Mouse (Mus musculus) testis, adult 2 months (tissue): ENCODE measurements around the gene Mthfd2. TPM values are rescaled to one million over a fixed set of nuclear protein-coding genes. Genes with fewer than 3 reads are reported as not detected.

Experiments
- H3K27ac ChIP-seq: fragments of 200-500 bp; 2 replicates; pipeline ENCODE4 v1.5.1; 2012; ENCODE audit warnings: low read depth, low read length; ENCODE audit not compliant: control insufficient read depth, insufficient read depth
- H3K27me3 ChIP-seq: fragments of 200-500 bp; 2 replicates; pipeline ENCODE4 v1.6.1; 2012; ENCODE audit warnings: mild to moderate bottlenecking, low read length, moderate library complexity; ENCODE audit not compliant: control insufficient read depth, insufficient read depth
- H3K36me3 ChIP-seq: fragments of 200-500 bp; 2 replicates; pipeline ENCODE4 v1.6.1; 2012; ENCODE audit warnings: mild to moderate bottlenecking, low read length; ENCODE audit not compliant: control insufficient read depth, insufficient read depth
- H3K4me1 ChIP-seq: fragments of 200-500 bp; 2 replicates; pipeline ENCODE4 v1.6.1; 2012; ENCODE audit warnings: low read length; ENCODE audit not compliant: control insufficient read depth, insufficient read depth
- H3K4me3 ChIP-seq: fragments of 200-500 bp; 2 replicates; pipeline ENCODE4 v1.5.1; 2012; ENCODE audit warnings: low read depth, mild to moderate bottlenecking, low read length, moderate library complexity, mixed read lengths; ENCODE audit not compliant: control insufficient read depth
- CTCF ChIP-seq: fragments of 200-500 bp; IDR thresholded peaks from 2 replicates; pipeline ENCODE4 v1.5.1; 2012; ENCODE audit warnings: low read depth, mild to moderate bottlenecking, inconsistent platforms, low read length, moderate library complexity; ENCODE audit not compliant: control insufficient read depth, insufficient read depth, insufficient replicate concordance
- POLR2A ChIP-seq: fragments of 200-500 bp; IDR thresholded peaks from 2 replicates; pipeline ENCODE4 v1.6.1; 2012; ENCODE audit warnings: low read depth, mild to moderate bottlenecking, inconsistent platforms, low read length, moderate library complexity; ENCODE audit not compliant: control insufficient read depth
- polyA plus RNA-seq: library from polyadenylated mRNA; depleted of rRNA; stranded (reverse); fragments of >200 nt; gene quantifications from 2 replicates; pipeline ENCODE4 v1.2.3, GENCODE M21; 2012

Mthfd2 gene
- polyA plus RNA-seq, 1 experiment = 13.9 TPM

DNA sequence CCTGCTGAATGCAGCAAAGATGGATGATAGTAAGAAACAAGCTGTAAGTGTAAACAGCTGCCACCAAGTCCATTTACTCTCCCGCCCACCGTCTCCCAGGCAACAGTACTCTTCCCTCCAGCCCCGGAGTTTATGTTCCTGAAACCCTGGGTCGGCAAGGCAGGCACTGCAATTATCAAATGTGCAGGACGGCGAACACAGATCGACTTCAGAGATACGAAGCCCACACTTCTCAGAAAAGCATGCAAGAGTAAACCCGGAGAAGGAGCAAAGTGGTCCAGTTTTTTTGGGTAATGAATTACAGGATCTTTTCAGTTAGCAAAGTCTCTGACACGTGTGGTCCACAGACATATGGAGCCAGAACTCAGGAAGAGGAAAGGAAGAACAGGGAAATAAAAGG lies 9.7 kb downstream of the Mthfd2 start:
- TF ChIP-seq POLR2A (no peak), CTCF (no peak)
- Histone ChIP-seq H3K27ac (peak overlapping the region; percentile 7), H3K36me3 (no peaks in the 10 kb centered on the region), H3K4me3 (no peak overlapping the region), H3K27me3 (no peaks in the 10 kb centered on the region), H3K4me1 (peaks cover 9% of the 10 kb centered on the region)

- Histone ChIP-seq H3K36me3 (no peaks in the 10 kb centered on the region), H3K4me3 (no peak overlapping the region), H3K27ac (no peak overlapping the region), H3K4me1 (peaks cover 9% of the 10 kb centered on the region), H3K27me3 (no peaks in the 10 kb centered on the region)
- no peak for TF ChIP-seq CTCF
- no peak for TF ChIP-seq POLR2A
These were observed 10.4 kb downstream of the Mthfd2 start for GRCm38 (mm10) chr6:83315293-83315692.

GRCm38 (mm10) chr6:83312514-83312913 lies 13.2 kb downstream of the Mthfd2 start:
- Histone ChIP-seq H3K27me3 (no peaks in the 10 kb centered on the region), H3K4me1 (peaks cover 6% of the 10 kb centered on the region), H3K36me3 (no peaks in the 10 kb centered on the region), H3K4me3 (no peak overlapping the region), H3K27ac (no peak overlapping the region)
- TF ChIP-seq CTCF (no peak), POLR2A (no peak)

- no peak for TF ChIP-seq CTCF
- TF ChIP-seq POLR2A = no peak
- Histone ChIP-seq H3K27ac (no peak overlapping the region), H3K27me3 (no peaks in the 10 kb centered on the region), H3K36me3 (peaks cover 2% of the 10 kb centered on the region; the same call in 1 of the 2 replicates), H3K4me1 (peaks cover 6% of the 10 kb centered on the region), H3K4me3 (no peak overlapping the region)
These were observed 13.7 kb downstream of the Mthfd2 start for GRCm38 (mm10) chr6:83312021-83312420.

DNA sequence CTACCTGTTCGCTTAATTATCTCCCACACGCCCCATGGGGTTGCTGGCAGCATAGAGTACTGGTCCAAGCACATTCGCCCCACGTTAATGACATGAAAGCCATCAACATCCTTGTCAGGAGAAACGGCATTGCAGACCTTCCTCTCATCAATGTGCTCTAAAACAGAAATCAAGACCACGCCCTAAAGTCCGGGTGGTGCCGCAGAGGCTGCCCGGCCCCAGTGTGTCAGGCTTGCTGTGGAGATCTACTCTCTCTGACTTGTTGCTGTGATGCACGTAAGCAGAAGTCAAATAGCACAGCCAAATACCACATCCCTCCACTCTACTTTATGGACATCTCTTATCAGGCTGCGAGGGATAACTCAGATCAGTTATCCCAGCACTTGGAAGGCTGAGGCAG lies 14.5 kb downstream of the Mthfd2 start:
- Histone ChIP-seq H3K4me3 (no peak overlapping the region), H3K27ac (no peak overlapping the region), H3K27me3 (no peaks in the 10 kb centered on the region), H3K4me1 (peaks cover 2% of the 10 kb centered on the region), H3K36me3 (peaks cover 2% of the 10 kb centered on the region; the same call in 1 of the 2 replicates)
- no peak for TF ChIP-seq CTCF
- no peak for TF ChIP-seq POLR2A

DNA sequence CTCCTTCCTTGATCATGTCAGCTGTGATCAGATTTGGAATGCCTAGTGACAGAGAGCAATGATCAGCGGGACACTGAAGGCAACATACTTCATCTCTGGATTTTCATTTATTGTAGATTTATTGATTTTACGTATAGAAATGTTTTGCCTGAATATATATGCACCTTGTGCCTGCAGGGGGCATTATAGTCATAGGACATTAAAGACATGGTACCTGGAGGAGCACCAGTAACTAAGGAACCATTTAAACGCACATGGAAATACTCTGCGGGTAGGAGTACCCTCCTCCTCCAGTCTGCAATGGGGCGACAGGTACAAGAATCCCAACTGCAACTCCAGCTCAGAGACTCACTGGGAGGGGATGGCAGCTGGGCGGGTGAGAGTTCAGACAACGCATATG lies 16.7 kb downstream of the Mthfd2 start:
- Histone ChIP-seq H3K27ac (no peak overlapping the region), H3K4me1 (no peaks in the 10 kb centered on the region), H3K36me3 (peaks cover 2% of the 10 kb centered on the region; the same call in 1 of the 2 replicates), H3K27me3 (no peaks in the 10 kb centered on the region), H3K4me3 (no peak overlapping the region)
- no peak for TF ChIP-seq CTCF
- TF ChIP-seq POLR2A = no peak

DNA sequence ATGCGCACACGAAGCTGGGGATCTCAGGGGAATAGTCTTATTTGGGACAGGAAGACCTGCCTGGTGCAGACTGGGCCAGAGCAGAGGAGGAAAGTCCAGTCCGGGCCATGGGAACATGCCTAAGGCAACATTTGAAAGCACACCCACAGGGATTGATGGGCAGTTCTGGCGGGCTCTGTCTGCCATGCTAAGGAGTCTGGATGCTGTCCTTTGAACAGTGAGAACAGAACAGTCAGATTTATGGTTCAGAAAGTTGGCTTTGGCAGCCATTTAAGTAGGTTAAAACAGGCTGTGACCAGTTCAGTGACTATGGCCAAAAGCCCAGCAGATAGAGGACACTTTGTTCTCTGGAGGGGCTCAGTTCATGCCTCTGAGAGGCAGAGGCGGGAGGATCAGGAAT lies 23.4 kb downstream of the Mthfd2 start:
- peaks cover 6% of the 10 kb centered on the region for H3K4me1 ChIP-seq
- peak overlapping the region; percentile 72 for H3K27ac ChIP-seq
- H3K4me3 ChIP-seq = no peak overlapping the region
- peaks cover 2% of the 10 kb centered on the region; the same call in 1 of the 2 replicates for H3K36me3 ChIP-seq
- TF ChIP-seq CTCF (no peak), POLR2A (no peak)
- no peaks in the 10 kb centered on the region for H3K27me3 ChIP-seq

GRCm38 (mm10) chr6:83301294-83301693 lies 24.4 kb downstream of the Mthfd2 start:
- Histone ChIP-seq H3K4me1 (peaks cover 6% of the 10 kb centered on the region), H3K36me3 (no peaks in the 10 kb centered on the region), H3K27me3 (no peaks in the 10 kb centered on the region), H3K4me3 (no peak overlapping the region), H3K27ac (peak overlapping the region; percentile 55)
- no peak for TF ChIP-seq CTCF
- TF ChIP-seq POLR2A = no peak
